Mouse (Mus musculus) embryo, embryonic 11 days (tissue): ENCODE measurements around the gene Gm8180.
A peak's percentile ranks its signal among the peaks of the same experiment; 100 is the strongest.
"Not testable (repeated sequence)": the region's sequence is repeated elsewhere in the genome, so short reads cannot be mapped to it uniquely, and the experiment has no call there.

Experiments used
- DNase-seq: peaks from one replicate; pipeline ENCODE4 v3.0.0-alpha.2; 2015

Gm8180 gene

DNA sequence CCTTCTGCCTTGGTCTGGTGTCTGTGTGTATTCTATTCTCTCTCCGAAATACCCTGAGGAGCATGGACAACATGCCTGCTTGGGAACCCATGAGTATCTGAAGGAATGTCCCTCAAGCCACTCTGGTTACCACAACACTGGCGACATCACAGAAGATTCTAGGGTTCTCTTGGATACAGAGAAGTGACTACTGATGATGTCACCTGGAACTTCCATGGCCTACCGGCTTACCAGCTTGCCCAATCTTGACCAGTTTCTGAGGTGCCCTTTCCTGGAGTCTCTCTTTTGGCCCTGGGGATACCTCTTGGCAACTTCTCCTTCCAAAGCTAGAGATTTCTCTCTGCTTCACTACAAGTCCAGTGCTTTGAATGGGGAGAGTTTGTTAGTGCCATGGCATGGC is at the start of gene Gm8180:
Gm8180 (minus strand) TSS at position 101 of the 400 bp plus-strand sequence.
- DNase-seq = not testable (repeated sequence)

DNA sequence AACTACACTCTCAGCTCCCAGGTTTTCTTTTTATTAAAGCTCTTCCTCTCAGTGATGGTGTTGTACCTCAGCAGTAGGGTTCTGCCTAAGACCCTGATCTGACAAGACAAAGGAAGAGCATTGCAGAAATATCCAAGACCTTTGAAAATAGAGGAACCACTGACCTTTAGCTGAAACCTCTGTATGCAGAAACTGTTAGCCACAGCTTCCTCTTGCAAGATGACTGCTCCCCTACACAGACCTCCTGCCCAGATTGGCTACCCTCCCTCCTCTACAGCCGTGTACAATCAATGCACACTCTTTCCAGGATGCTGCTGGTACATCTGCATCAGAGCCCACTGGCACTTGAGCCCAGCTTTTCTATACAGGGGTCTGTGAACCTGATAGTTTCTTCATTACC is 45.8 kb upstream of the Gm8180 start:
- DNase-seq = not testable (repeated sequence)

DNA sequence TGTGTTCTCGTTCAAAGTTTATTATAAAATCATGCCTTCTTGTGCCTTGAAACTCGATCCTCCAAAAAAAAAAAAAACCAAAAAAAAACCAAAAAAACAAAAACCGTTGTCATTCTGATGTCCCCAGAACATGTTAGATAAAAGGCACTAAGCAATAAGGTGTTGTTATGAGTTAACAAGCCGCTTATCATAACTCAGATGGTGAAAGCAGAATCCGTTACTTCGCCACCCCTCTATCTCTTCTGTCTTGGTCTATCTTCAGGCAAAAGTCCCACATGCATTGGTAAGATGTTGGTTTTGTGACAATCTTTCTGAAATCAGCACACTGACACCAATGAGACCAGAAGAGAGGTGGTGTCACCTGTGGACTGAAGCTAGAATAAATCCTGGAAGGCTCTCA is 39.6 kb upstream of the Gm8180 start:
- not testable (repeated sequence) for DNase-seq

DNA sequence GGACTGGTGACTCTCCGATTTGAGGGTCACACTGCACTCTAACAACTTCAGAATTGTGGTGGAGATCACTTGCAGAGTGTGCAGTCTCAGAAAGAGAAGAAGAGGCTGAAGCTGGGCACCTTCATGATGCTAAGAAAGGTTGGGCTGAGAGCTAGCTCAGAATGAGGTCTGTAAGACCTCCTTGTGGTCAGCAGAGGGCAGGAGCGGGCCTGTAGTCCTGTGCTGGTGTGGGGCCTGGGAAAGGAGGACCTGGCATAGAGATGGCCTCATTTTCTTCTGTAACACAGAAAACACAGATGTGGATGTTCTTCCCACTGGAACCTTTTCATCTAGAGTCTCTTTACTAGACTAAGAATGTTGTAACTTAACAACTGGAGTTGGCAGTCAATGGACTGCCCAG is 37.3 kb upstream of the Gm8180 start:
- DNase-seq = not testable (repeated sequence)

DNA sequence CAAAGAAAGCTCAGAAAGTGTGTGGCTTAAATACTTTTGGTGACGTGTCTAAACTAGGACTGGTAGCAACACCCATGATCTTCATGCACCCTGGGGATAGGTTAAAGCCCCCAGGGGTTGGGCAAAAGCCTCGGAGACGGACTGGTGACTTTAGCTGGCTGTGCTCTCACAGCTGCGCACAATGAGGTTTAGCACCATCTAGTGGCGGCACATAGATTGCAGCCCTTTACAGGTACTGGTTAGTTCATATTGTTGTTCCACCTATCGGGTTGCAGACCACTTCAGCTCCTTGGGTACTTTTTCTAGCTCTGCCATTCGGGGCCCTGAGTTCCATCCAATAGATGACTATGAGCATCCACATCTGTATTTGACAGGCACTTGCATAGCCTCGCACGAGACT is 27.9 kb upstream of the Gm8180 start:
- DNase-seq = peak; percentile 32

DNA sequence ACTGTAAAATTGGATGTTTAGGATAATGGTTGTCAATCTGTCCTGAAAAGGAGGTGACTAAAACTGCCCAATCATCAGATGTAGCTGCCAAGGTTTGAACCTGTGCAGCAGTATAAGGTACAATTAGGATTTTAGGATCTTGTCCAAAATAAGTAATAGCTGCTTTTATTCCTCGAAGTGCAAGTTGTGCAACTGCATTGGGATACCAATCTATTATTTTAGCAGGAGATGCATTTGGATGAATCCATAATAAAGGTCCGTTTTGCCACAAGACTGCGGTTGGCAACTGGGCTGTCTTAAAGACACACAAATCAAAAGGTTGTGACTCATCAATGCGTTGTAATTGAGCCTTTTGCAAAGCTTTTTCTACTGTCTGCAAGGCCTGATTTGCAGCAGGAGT is 23.6 kb upstream of the Gm8180 start:
- DNase-seq = not testable (repeated sequence)

DNA sequence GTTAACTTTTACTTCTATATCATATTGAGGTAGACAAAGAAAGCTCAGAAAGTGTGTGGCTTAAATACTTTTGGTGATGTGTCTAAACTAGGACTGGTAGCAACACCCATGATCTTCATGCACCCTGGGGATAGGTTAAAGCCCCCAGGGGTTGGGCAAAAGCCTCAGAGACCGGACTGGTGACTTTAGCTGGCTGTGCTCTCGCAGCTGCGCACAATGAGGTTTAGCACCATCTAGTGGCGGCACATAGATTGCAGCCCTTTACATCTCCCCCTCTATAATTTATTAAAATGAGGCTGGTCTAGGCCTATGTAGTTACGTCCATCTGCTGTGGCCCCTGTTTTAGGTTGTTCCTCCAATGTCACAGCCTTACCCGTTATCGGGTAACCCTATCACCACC is 19.9 kb upstream of the Gm8180 start:
- DNase-seq = not testable (repeated sequence)

DNA sequence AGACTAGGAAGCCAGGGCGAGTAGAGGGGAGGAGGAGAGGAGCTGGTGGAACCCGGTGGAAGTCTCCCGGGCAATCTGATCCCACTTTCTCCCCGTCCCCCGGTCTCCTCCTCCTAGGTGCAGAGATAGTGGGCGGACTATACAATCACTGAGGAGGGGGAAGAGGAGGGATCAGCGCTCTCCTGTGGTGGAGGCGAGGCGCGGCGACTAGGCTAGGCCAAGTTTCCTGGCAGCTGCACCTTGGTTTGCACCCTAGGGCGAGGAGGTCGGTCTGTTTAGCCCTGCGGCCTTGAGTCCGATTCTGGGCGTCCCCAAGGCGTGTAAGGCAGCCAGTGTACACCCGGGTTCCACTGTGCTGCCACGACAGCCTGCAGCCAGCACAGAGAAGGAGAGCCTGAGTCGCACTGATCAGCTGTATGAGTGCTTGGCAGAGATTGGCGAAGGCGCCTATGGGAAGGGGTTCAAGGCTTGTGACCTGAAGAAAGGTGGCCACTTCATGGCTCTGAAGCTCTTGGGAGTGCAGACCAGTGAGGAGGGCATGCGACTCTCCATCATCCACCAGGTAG is 12.4 kb upstream of the Gm8180 start:
- DNase-seq = peak; percentile 24

DNA sequence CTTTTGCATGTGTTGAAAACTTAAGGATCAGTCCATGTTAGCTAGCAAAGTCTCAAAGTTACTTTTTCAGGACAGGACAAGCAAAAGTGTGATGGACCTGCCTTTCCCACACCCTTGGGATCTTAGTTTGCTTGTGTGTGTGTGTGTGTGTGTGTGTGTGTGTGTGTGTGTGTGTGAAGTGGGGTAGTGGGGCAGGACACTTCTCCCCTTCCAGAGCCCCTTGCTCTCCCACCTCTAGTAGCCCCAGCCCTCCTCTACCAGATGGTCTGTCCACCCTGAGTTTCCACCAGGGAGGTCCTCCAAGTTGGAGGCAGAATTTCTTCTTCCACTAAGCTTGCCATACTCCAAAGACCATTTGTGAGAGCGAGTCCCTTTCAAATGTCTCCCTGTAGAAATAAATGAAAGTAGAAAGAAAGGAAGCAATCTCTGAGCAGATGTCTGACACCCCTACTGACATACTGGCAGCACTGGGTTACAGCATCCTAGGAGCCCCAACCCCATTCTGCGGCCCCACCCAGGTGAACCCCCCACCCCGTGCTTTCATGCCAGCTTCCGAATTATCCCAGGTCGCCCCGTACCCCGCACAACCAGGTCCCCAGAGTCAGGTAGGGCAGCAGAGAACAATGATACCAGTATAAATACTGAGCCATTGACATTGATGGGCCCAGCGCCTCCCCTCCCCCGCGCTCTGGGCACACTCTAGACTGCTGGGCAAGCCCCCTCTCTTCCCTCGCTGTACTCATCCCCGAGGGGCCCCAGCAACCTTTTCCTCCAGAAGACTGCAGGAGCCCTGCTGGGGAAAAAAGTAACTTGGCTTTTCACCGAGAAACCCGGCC is 11.7 kb upstream of the Gm8180 start:
- DNase-seq = no peak

DNA sequence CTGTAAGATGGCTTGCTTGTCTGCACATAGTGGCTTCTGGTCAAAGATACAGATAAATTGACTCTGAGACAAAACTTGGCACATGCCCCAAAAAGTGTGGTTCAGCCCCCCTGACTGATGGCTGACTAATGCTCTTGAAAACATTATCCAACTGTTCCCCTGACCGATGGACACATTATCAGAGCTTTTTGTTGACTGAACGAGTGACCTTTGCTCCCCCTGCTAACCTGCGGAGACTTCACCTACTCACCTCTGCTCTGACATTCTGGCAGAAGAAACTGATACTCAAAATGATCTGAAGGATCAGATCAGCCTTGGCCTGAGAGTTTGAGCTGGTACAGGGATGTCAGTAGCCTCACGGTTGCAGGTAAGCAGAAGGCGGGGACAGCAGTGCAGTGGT is 9.3 kb upstream of the Gm8180 start:
- not testable (repeated sequence) for DNase-seq

DNA sequence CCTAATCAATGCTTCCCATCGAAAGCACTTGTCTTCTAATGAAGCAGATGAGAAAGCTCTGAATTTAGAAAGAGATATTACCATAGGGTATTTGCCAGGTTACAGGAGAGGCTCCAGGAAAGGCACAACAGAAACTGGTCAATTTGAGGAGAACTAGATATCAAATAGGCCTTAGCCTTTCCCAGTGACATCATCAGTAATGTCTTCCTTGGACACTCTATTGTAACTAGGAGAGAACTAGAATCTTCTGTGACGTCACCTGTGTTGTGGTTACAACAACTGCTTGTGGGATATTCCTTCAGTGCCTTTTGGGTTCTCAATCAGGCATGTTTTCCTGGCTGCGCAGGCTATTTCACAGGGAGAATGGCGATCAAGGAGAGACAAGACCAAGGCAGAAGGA is 37.0 kb downstream of the Gm8180 start, which contains the start of gene Gm6526:
Gm6526 (plus strand) TSS at position 301 of the 400 bp plus-strand sequence.
- not testable (repeated sequence) for DNase-seq
